Mouse (Mus musculus): ENCODE results near the gene Mfap3. TPM values are rescaled to one million over a fixed set of nuclear protein-coding genes. Genes with fewer than 3 reads are reported as not detected.

The Mfap3 gene
- polyA plus RNA-seq (2012; ENCODE audit: low replicate concordance), result 0.72 and 2.2 TPM in 2 replicates

GRCm38 (mm10) chr11:57518091-57518750, at the start of gene Mfap3, which contains the start of gene Fam114a2:
TSS of gene Mfap3 (plus strand) at chr11:57518664.
TSS of gene Fam114a2 (minus strand) at chr11:57518617.

Other genes starting within 250 kb of the Mfap3 start
- 1.2 and 1.3 TPM in 2 replicates for gene Fam114a2, start within 50 bp of the Mfap3 start, polyA plus RNA-seq (2012; ENCODE audit: low replicate concordance)
- gene Galnt10, start 126.8 kb downstream of the Mfap3 start, polyA plus RNA-seq (2012; ENCODE audit: low replicate concordance), result 10.6 and 18.5 TPM in 2 replicates